Mouse (Mus musculus) MEL (cell line): Measurements from ENCODE around the gene Secisbp2. TPM values are rescaled to one million over a fixed set of nuclear protein-coding genes. Genes with fewer than 3 reads are reported as not detected.

Experiments
- DNase-seq: peaks from one replicate; pipeline ENCODE4 v3.0.0; 2011; ENCODE audit warnings: low read depth, low spot score
- H3K27ac ChIP-seq: 2 replicates; pipeline ENCODE4 v1.5.1; 2012; ENCODE audit warnings: low read depth, mild to moderate bottlenecking, control low read depth, low read length, moderate library complexity; ENCODE audit not compliant: control insufficient read depth
- H3K27me3 ChIP-seq, 2 experiments: fragments of 150-350 bp in 1 of 2; sonication (generic) in 1 of 2; 2 replicates each; pipeline ENCODE4 v1.6.1; 2012; ENCODE audit warnings: low read length in 2 of 2, mild to moderate bottlenecking in 2 of 2, improper control_type of control experiment in 1 of 2, moderate library complexity in 1 of 2; ENCODE audit not compliant: insufficient read depth in 2 of 2, control insufficient read depth in 1 of 2
- H3K36me3 ChIP-seq, 2 experiments: 2 replicates each; pipeline ENCODE4 v1.6.1; 2012 to 2014; ENCODE audit warnings: low read length in 2 of 2, improper control_type of control experiment in 1 of 2, inconsistent platforms in 1 of 2, mild to moderate bottlenecking in 1 of 2; ENCODE audit not compliant: insufficient read depth in 2 of 2, control insufficient read depth in 1 of 2
- H3K4me1 ChIP-seq, 2 experiments: fragments of 150-350 bp in 1 of 2; sonication (generic) in 1 of 2; 2 replicates each; pipeline ENCODE4 v1.6.1; 2012; ENCODE audit warnings: low read length in 2 of 2, improper control_type of control experiment in 1 of 2, mild to moderate bottlenecking in 1 of 2; ENCODE audit not compliant: insufficient read depth in 2 of 2, control insufficient read depth in 1 of 2
- H3K4me3 ChIP-seq, 2 experiments: fragments of 150-350 bp in 1 of 2; sonication (generic) in 1 of 2; 2 replicates each; pipeline ENCODE4 v1.5.1; 2012; ENCODE audit warnings: low read depth in 2 of 2, low read length in 2 of 2, mild to moderate bottlenecking in 2 of 2, moderate library complexity in 2 of 2, control low read depth in 1 of 2, improper control_type of control experiment in 1 of 2; ENCODE audit not compliant: control insufficient read depth in 1 of 2, insufficient read depth in 1 of 2
- H3K79me2 ChIP-seq: 2 replicates; pipeline ENCODE4 v1.6.1; 2012; ENCODE audit warnings: mild to moderate bottlenecking, low read length, moderate library complexity; ENCODE audit not compliant: control insufficient read depth, poor library complexity, insufficient read depth
- H3K9ac ChIP-seq: 2 replicates; pipeline ENCODE4 v1.6.1; 2012; ENCODE audit warnings: low read depth, mild to moderate bottlenecking, control low read depth, low read length, moderate library complexity; ENCODE audit not compliant: control insufficient read depth, poor library complexity, severe bottlenecking
- H3K9me3 ChIP-seq: fragments of 150-350 bp; sonication (generic); replicated peaks from 2 replicates; pipeline ENCODE4 v1.6.1; 2012; ENCODE audit warnings: mild to moderate bottlenecking, low read length, improper control_type of control experiment, moderate library complexity; ENCODE audit not compliant: insufficient read depth
- CHD1 ChIP-seq: IDR thresholded peaks from 2 replicates; pipeline ENCODE4 v1.6.1; 2012; ENCODE audit warnings: low read depth, mild to moderate bottlenecking, inconsistent platforms, low read length, improper control_type of control experiment
- CHD2 ChIP-seq: IDR thresholded peaks from 2 replicates; pipeline ENCODE4 v1.6.1; 2011; ENCODE audit warnings: low read length, improper control_type of control experiment
- CTCF ChIP-seq, 3 experiments: IDR thresholded peaks in 2 of 3; conservative IDR thresholded peaks in 1 of 3; 2 replicates each; pipeline ENCODE4 v1.5.1; 2011 to 2012; ENCODE audit warnings: low read length in 3 of 3, low read depth in 2 of 3, mild to moderate bottlenecking in 2 of 3, improper control_type of control experiment in 1 of 3, inconsistent platforms in 1 of 3, mixed read lengths in 1 of 3, moderate library complexity in 1 of 3; ENCODE audit not compliant: control insufficient read depth in 1 of 3, insufficient read depth in 1 of 3, poor library complexity in 1 of 3, severe bottlenecking in 1 of 3
- E2F4 ChIP-seq: IDR thresholded peaks from 2 replicates; pipeline ENCODE4 v1.6.1; 2011; ENCODE audit warnings: low read depth, low read length, improper control_type of control experiment, borderline replicate concordance
- ELF1 ChIP-seq: IDR thresholded peaks from 2 replicates; pipeline ENCODE4 v1.6.1; 2014; ENCODE audit warnings: low read depth, mild to moderate bottlenecking, inconsistent platforms, low read length, improper control_type of control experiment, moderate library complexity
- EP300 ChIP-seq, 2 experiments: IDR thresholded peaks; 2 replicates each; pipeline ENCODE4 v1.6.1; 2011; ENCODE audit warnings: improper control_type of control experiment in 2 of 2, low read length in 2 of 2, low read depth in 1 of 2, mild to moderate bottlenecking in 1 of 2
- GABPA ChIP-seq: IDR thresholded peaks from 2 replicates; pipeline ENCODE4 v1.6.1; 2012; ENCODE audit warnings: low read depth, mild to moderate bottlenecking, inconsistent platforms, low read length, improper control_type of control experiment, moderate library complexity
- JUND ChIP-seq: IDR thresholded peaks from 2 replicates; pipeline ENCODE4 v1.6.1; 2011; ENCODE audit warnings: low read depth, mild to moderate bottlenecking, improper control_type of control experiment, low read length
- KAT2A ChIP-seq: conservative IDR thresholded peaks from 2 replicates; pipeline ENCODE4 v1.6.1; 2012; ENCODE audit warnings: low read depth, low read length, improper control_type of control experiment, inconsistent platforms
- MAFK ChIP-seq: IDR thresholded peaks from 2 replicates; pipeline ENCODE4 v1.6.1; 2011; ENCODE audit warnings: low read depth, mild to moderate bottlenecking, low read length, improper control_type of control experiment, borderline replicate concordance
- MAX ChIP-seq: IDR thresholded peaks from 2 replicates; pipeline ENCODE4 v1.6.1; 2011; ENCODE audit warnings: low read length, improper control_type of control experiment
- MAZ ChIP-seq: IDR thresholded peaks from 2 replicates; pipeline ENCODE4 v1.6.1; 2012; ENCODE audit warnings: low read depth, mild to moderate bottlenecking, inconsistent platforms, low read length, improper control_type of control experiment
- MEF2A ChIP-seq: IDR thresholded peaks from 2 replicates; pipeline ENCODE4 v1.6.1; 2014; ENCODE audit warnings: low read depth, mild to moderate bottlenecking, inconsistent platforms, low read length, improper control_type of control experiment; ENCODE audit not compliant: poor library complexity, insufficient replicate concordance, severe bottlenecking; ENCODE audit errors: extremely low read depth
- MXI1 ChIP-seq: IDR thresholded peaks from 2 replicates; pipeline ENCODE4 v1.6.1; 2011; ENCODE audit warnings: mild to moderate bottlenecking, low read depth, low read length, improper control_type of control experiment
- MYB ChIP-seq: IDR thresholded peaks from 2 replicates; pipeline ENCODE4 v1.6.1; 2011; ENCODE audit warnings: mild to moderate bottlenecking, low read depth, low read length, improper control_type of control experiment
- NELFE ChIP-seq: IDR thresholded peaks from 2 replicates; pipeline ENCODE4 v1.6.1; 2011; ENCODE audit warnings: low read depth, low read length, improper control_type of control experiment
- POLR2A ChIP-seq, 2 experiments: IDR thresholded peaks; 2 replicates each; pipeline ENCODE4 v1.6.1; 2011 to 2012; ENCODE audit warnings: low read length in 2 of 2, mild to moderate bottlenecking in 2 of 2, control low read depth in 1 of 2, improper control_type of control experiment in 1 of 2, low read depth in 1 of 2, moderate library complexity in 1 of 2; ENCODE audit not compliant: control insufficient read depth in 1 of 2, insufficient read depth in 1 of 2, poor library complexity in 1 of 2
- POLR2AphosphoS2 ChIP-seq: IDR thresholded peaks from 2 replicates; pipeline ENCODE4 v1.6.1; 2011; ENCODE audit warnings: low read length, improper control_type of control experiment
- POLR2AphosphoS5 ChIP-seq: IDR thresholded peaks from 2 replicates; pipeline ENCODE4 v1.6.1; 2012; ENCODE audit warnings: low read depth, borderline replicate concordance, mild to moderate bottlenecking, inconsistent platforms, low read length, moderate library complexity, mixed read lengths
- RAD21 ChIP-seq: IDR thresholded peaks from 2 replicates; pipeline ENCODE4 v1.6.1; 2011; ENCODE audit warnings: mild to moderate bottlenecking, low read depth, low read length, improper control_type of control experiment
- RCOR1 ChIP-seq: IDR thresholded peaks from 2 replicates; pipeline ENCODE4 v1.6.1; 2012; ENCODE audit warnings: low read depth, mild to moderate bottlenecking, inconsistent platforms, low read length, improper control_type of control experiment
- SIN3A ChIP-seq: IDR thresholded peaks from 2 replicates; pipeline ENCODE4 v1.6.1; 2012; ENCODE audit warnings: low read length, improper control_type of control experiment, inconsistent platforms
- SMC3 ChIP-seq: IDR thresholded peaks from 2 replicates; pipeline ENCODE4 v1.6.1; 2011; ENCODE audit warnings: low read depth, low read length, improper control_type of control experiment
- TAL1 ChIP-seq: IDR thresholded peaks from 2 replicates; pipeline ENCODE4 v1.6.1; 2012; ENCODE audit warnings: mild to moderate bottlenecking, inconsistent platforms, low read length, moderate library complexity, mixed read lengths
- TCF12 ChIP-seq: IDR thresholded peaks from 2 replicates; pipeline ENCODE4 v1.6.1; 2014; ENCODE audit warnings: low read depth, mild to moderate bottlenecking, inconsistent platforms, low read length, improper control_type of control experiment, moderate library complexity
- UBTF ChIP-seq: IDR thresholded peaks from 2 replicates; pipeline ENCODE4 v1.6.1; 2012; ENCODE audit warnings: low read depth, mild to moderate bottlenecking, inconsistent platforms, low read length, improper control_type of control experiment, moderate library complexity, borderline replicate concordance; ENCODE audit not compliant: insufficient read depth
- USF1 ChIP-seq: IDR thresholded peaks from 2 replicates; pipeline ENCODE4 v1.6.1; 2014; ENCODE audit warnings: low read depth, mild to moderate bottlenecking, inconsistent platforms, low read length, improper control_type of control experiment, moderate library complexity
- ZC3H11A ChIP-seq: IDR thresholded peaks from 2 replicates; pipeline ENCODE4 v1.6.1; 2012; ENCODE audit warnings: low read depth, mild to moderate bottlenecking, inconsistent platforms, low read length, improper control_type of control experiment
- ZKSCAN1 ChIP-seq: IDR thresholded peaks from 2 replicates; pipeline ENCODE4 v1.6.1; 2012; ENCODE audit warnings: low read depth, mild to moderate bottlenecking, inconsistent platforms, low read length, improper control_type of control experiment, moderate library complexity
- ZMIZ1 ChIP-seq: IDR thresholded peaks from 2 replicates; pipeline ENCODE4 v1.6.1; 2012; ENCODE audit warnings: low read depth, mild to moderate bottlenecking, inconsistent platforms, low read length, improper control_type of control experiment, moderate library complexity
- ZNF384 ChIP-seq: IDR thresholded peaks from 2 replicates; pipeline ENCODE4 v1.6.1; 2012; ENCODE audit warnings: low read depth, mild to moderate bottlenecking, inconsistent platforms, low read length, improper control_type of control experiment
- polyA plus RNA-seq, 2 experiments: library from polyadenylated mRNA; stranded (reverse) in 1 of 2; unstranded in 1 of 2; fragments of >175 nt in 1 of 2; fragments of >200 nt in 1 of 2; gene quantifications; 2 replicates each; pipeline versions ENCODE4 v1.2.1 to v1.2.4; 2012; ENCODE audit warnings: low replicate concordance in 2 of 2, low read depth in 1 of 2; ENCODE audit not compliant: insufficient read length in 2 of 2, insufficient read depth in 1 of 2, missing spikeins in 1 of 2
- total RNA-seq: library from RNA; depleted of rRNA; stranded (reverse); fragments of 300-350 nt; gene quantifications from 2 replicates; pipeline ENCODE4 v1.2.3, GENCODE M21; 2012

The Secisbp2 gene
- total and polyA plus RNA-seq, 3 experiments, result 26.0 to 76.4 (median 28.5) TPM

GRCm38 (mm10) chr13:51603894-51604244 lies 47.6 kb upstream of the Secisbp2 start:
- Histone ChIP-seq H3K9me3 (no peaks in the 10 kb centered on the region), H3K27me3 (no peaks in the 10 kb centered on the region), H3K27ac (no peak overlapping the region), H3K4me1 (no peaks in the 10 kb centered on the region), H3K4me3 (no peak overlapping the region), H3K36me3 (no peaks in the 10 kb centered on the region), H3K79me2 (no peaks in the 10 kb centered on the region)
- DNase-seq, result peak; percentile 16
- TF ChIP-seq MAFK (no peak), TCF12 (no peak), E2F4 (no peak), ELF1 (no peak), JUND (no peak), GABPA (no peak), MAX (no peak), RAD21 (no peak), ZNF384 (no peak), RCOR1 (no peak), MXI1 (no peak), ZMIZ1 (no peak), UBTF (no peak), NELFE (no peak), USF1 (no peak), ZKSCAN1 (no peak), KAT2A (no peak)
- TF ChIP-seq, all 39 proteins: peak for 0
- no peak overlapping the region for H3K9ac ChIP-seq

- H3K36me3 ChIP-seq, result no peaks in the 10 kb centered on the region
- no peaks in the 10 kb centered on the region for H3K9me3 ChIP-seq
- H3K4me3 ChIP-seq, result no peak overlapping the region
- no peak overlapping the region for H3K9ac ChIP-seq
- no peaks in the 10 kb centered on the region for H3K4me1 ChIP-seq
- H3K79me2 ChIP-seq, result no peaks in the 10 kb centered on the region
- no peaks in the 10 kb centered on the region for H3K27me3 ChIP-seq
- H3K27ac ChIP-seq, result no peak overlapping the region
- DNase-seq, result peak; percentile 23
- no peak for TF ChIP-seq USF1
- TF ChIP-seq GABPA, result no peak
- 0 out of 2 replicates have a peak, but pooled peaks have one; percentile 10 for TF ChIP-seq ZC3H11A
- no peak for TF ChIP-seq TAL1
- TF ChIP-seq MXI1, result no peak
- no peak for TF ChIP-seq RCOR1
- TF ChIP-seq MYB, result no peak
- no peak for TF ChIP-seq E2F4
- peak; percentile 11 to 37 (median 26); a peak in 3 of 6 replicates for TF ChIP-seq CTCF (IDR thresholded peaks at IDR 0.05 in 2 of 3, conservative IDR thresholded peaks at IDR 0.05 in 1 of 3; ENCODE audit: control insufficient read depth in 1 of 3, insufficient read depth in 1 of 3, low read depth in 2 of 3, low read length in 3 of 3, poor library complexity in 1 of 3, severe bottlenecking in 1 of 3)
- TF ChIP-seq POLR2A (IDR thresholded peaks at IDR 0.05; ENCODE audit: control insufficient read depth in 1 of 2, insufficient read depth in 1 of 2, low read depth in 1 of 2, low read length in 2 of 2, poor library complexity in 1 of 2), result no peak
- TF ChIP-seq SIN3A, result no peak
- no peak for TF ChIP-seq MAFK
- peak; percentile 45 for TF ChIP-seq SMC3
- no peak for TF ChIP-seq CHD2
- no peak for TF ChIP-seq TCF12
- TF ChIP-seq POLR2AphosphoS2, result no peak
- TF ChIP-seq ELF1, result no peak
- TF ChIP-seq CHD1, result no peak
- no peak for TF ChIP-seq MEF2A
- no peak for TF ChIP-seq MAZ
- no peak for TF ChIP-seq ZKSCAN1
- no peak for TF ChIP-seq POLR2AphosphoS5
- TF ChIP-seq EP300 (IDR thresholded peaks at IDR 0.05; ENCODE audit: low read depth in 1 of 2, low read length in 2 of 2), result no peak
- TF ChIP-seq NELFE, result no peak
- TF ChIP-seq RAD21, result peak; percentile 25
Observed at GRCm38 (mm10) chr13:51609231-51609630, 42.3 kb upstream of the Secisbp2 start.
